Mouse (Mus musculus): Measurements from ENCODE around the gene Fbxw10.

GRCm38 (mm10) chr11:62814625-62815024 is 32.2 kb upstream of the Fbxw10 start:
- TF ChIP-seq GATA1 (IDR thresholded peaks at IDR 0.05; ENCODE audit: borderline replicate concordance, low read length) (no peak), CTCF (IDR thresholded peaks at IDR 0.05; ENCODE audit: low read depth, low read length) (no peak), GATA2 (IDR thresholded peaks at IDR 0.05; ENCODE audit: borderline replicate concordance, low read depth, low read length) (no peak), POLR2AphosphoS5 (IDR thresholded peaks at IDR 0.05; ENCODE audit: insufficient replicate concordance, low read depth, low read length) (no peak)

Measured in G1E (cell line).